21 mouse cellular contexts compared by ENCODE assay signal in genomic region chr3:103567226-103567625, GRCm38 (mm10). TPM values are rescaled to one million over a fixed set of nuclear protein-coding genes. Genes with fewer than 3 reads are reported as not detected.
DNase-seq lines count a peak whose midpoint lies in the region; ATAC-seq lines count a peak whose summit lies in the region.
"Had no signal": no experiment of that assay in that cellular context is flagged by ENCODE, and none has a peak within 500 bp of the region (broad histone marks: within the 10 kb centered on the region; RNA-seq: fewer than 3 reads in every experiment).

No protein-coding gene starts in this region.

- no peak overlapping the region for H3K9ac ChIP-seq in kidney, embryonic 15.5 days
- H3K9ac ChIP-seq: forebrain, embryonic 13.5 days; forebrain, postnatal 0 days; heart, embryonic 12.5 days; hindbrain, embryonic 15.5 days had no signal

- H3K4me3 ChIP-seq in kidney, embryonic 15.5 days (replicated peaks) = no peak overlapping the region
- H3K4me3 ChIP-seq: embryonic facial prominence, embryonic 10.5 days; forebrain, embryonic 13.5 days; heart, embryonic 12.5 days; hindbrain, embryonic 15.5 days had no signal

- no peak for ATAC-seq in kidney, embryonic 15.5 days (replicated peaks; ENCODE audit: low FRiP score)
- ATAC-seq: inflammation-experienced regulatory T-cells, adult 6 months; intestine, postnatal 0 days had no signal

- WGBS in kidney, embryonic 15.5 days = 70% methylated on average over 3 of the region's 3 CpGs

- no peaks in the 10 kb centered on the region for H3K9me3 ChIP-seq in kidney, embryonic 15.5 days (replicated peaks)
- H3K9me3 ChIP-seq: embryonic facial prominence, embryonic 10.5 days; forebrain, embryonic 13.5 days; heart, embryonic 12.5 days; hindbrain, embryonic 15.5 days had no signal

- H3K27ac ChIP-seq in kidney, embryonic 15.5 days = no peak overlapping the region
- H3K27ac ChIP-seq: embryonic facial prominence, embryonic 10.5 days; forebrain, embryonic 13.5 days; hindbrain, embryonic 15.5 days had no signal

- H3K27me3 ChIP-seq in kidney, embryonic 15.5 days = peaks cover 12% of the 10 kb centered on the region

- peak; percentile 64 for DNase-seq in cerebellum, adult 11 months
- DNase-seq in cerebellum, adult 18-20 months = peak; percentile 73 to 75
- DNase-seq in cerebellum, adult 9-11 months = peak; percentile 86
- peak; percentile 61 to 65 for DNase-seq in cerebellum, postnatal 36 days
- no peak for DNase-seq in thymus, postnatal 0 days (ENCODE audit: low spot score)
- no peak for DNase-seq in adrenal gland, adult 2 months
- DNase-seq: adrenal gland, postnatal 10 days; forebrain, postnatal 0 days; gastrocnemius, postnatal 25 days; kidney, adult 8-10 months had no signal

- no peaks in the 10 kb centered on the region for H3K36me3 ChIP-seq in kidney, embryonic 15.5 days
- H3K36me3 ChIP-seq: embryonic facial prominence, embryonic 10.5 days; heart, embryonic 12.5 days; hindbrain, embryonic 15.5 days had no signal

- no peaks in the 10 kb centered on the region for H3K4me1 ChIP-seq in kidney, embryonic 15.5 days
- H3K4me1 ChIP-seq: hindbrain, embryonic 15.5 days had no signal

- H3K4me2 ChIP-seq in kidney, embryonic 15.5 days = no peak overlapping the region
- H3K4me2 ChIP-seq: forebrain, embryonic 13.5 days; heart, embryonic 12.5 days; hindbrain, embryonic 15.5 days had no signal

RNA-seq across cellular contexts. Expression of gene Syt6, which starts 7.8 kb away (rescaled TPM):
- 0.05 TPM in 1 of 2 replicates, not detected in the other for polyA plus RNA-seq in thymus, postnatal 0 days (2015; fragmentation: Nextera tagmentation; extraction: Ambion mirVana)
- total RNA-seq in adrenal gland, adult 2 months (2021) = not detected
- not detected in 2 replicates for polyA plus RNA-seq in adrenal gland, adult 2 months (2012; rRNA removed)
- 0.17 and 0.46 TPM in 2 replicates for polyA plus RNA-seq in kidney, embryonic 15.5 days (2015; fragmentation: Nextera tagmentation; extraction: Ambion mirVana)
- total RNA-seq: gastrocnemius, adult 18-20 months; gastrocnemius, postnatal 25 days; granulocyte monocyte progenitor cell, adult 5-6 weeks; heart, adult 8-10 months; heart, postnatal 25 days had no signal
- polyA plus RNA-seq: inflammation-experienced regulatory T-cells, adult 6 months had no signal

Comparison
In these comparisons a context has a peak if more than half of its experiments do, and no peak if none do; other contexts are left out.
1. DNase-seq: peak in cerebellum, adult 11 months (single experiment), cerebellum, adult 18-20 months (2 of 2), cerebellum, adult 9-11 months (single experiment) and cerebellum, postnatal 36 days (2 of 2); none in thymus, postnatal 0 days (single experiment) and adrenal gland, adult 2 months (single experiment).